Mouse (Mus musculus) MEL (cell line): ENCODE measurements around the gene Adap2.

Source experiments
- CTCF ChIP-seq, 3 experiments: IDR thresholded peaks in 2 of 3; conservative IDR thresholded peaks in 1 of 3; 2 replicates each; pipeline ENCODE4 v1.5.1; 2011 to 2012; ENCODE audit warnings: low read length in 3 of 3, low read depth in 2 of 3, mild to moderate bottlenecking in 2 of 3, improper control_type of control experiment in 1 of 3, inconsistent platforms in 1 of 3, mixed read lengths in 1 of 3, moderate library complexity in 1 of 3; ENCODE audit not compliant: control insufficient read depth in 1 of 3, insufficient read depth in 1 of 3, poor library complexity in 1 of 3, severe bottlenecking in 1 of 3
- GATA1 ChIP-seq: IDR thresholded peaks from 2 replicates; pipeline ENCODE4 v1.6.1; 2011; ENCODE audit warnings: low read depth, low read length, improper control_type of control experiment
- POLR2A ChIP-seq, 2 experiments: IDR thresholded peaks; 2 replicates each; pipeline ENCODE4 v1.6.1; 2011 to 2012; ENCODE audit warnings: low read length in 2 of 2, mild to moderate bottlenecking in 2 of 2, control low read depth in 1 of 2, improper control_type of control experiment in 1 of 2, low read depth in 1 of 2, moderate library complexity in 1 of 2; ENCODE audit not compliant: control insufficient read depth in 1 of 2, insufficient read depth in 1 of 2, poor library complexity in 1 of 2
- UBTF ChIP-seq: IDR thresholded peaks from 2 replicates; pipeline ENCODE4 v1.6.1; 2012; ENCODE audit warnings: low read depth, mild to moderate bottlenecking, inconsistent platforms, low read length, improper control_type of control experiment, moderate library complexity, borderline replicate concordance; ENCODE audit not compliant: insufficient read depth
- USF1 ChIP-seq: IDR thresholded peaks from 2 replicates; pipeline ENCODE4 v1.6.1; 2014; ENCODE audit warnings: low read depth, mild to moderate bottlenecking, inconsistent platforms, low read length, improper control_type of control experiment, moderate library complexity

GRCm38 (mm10) chr11:80156841-80157240 is 2.9 kb downstream of the Adap2 start:
- TF ChIP-seq UBTF (no peak), GATA1 (no peak), CTCF (IDR thresholded peaks at IDR 0.05 in 2 of 3, conservative IDR thresholded peaks at IDR 0.05 in 1 of 3; ENCODE audit: control insufficient read depth in 1 of 3, insufficient read depth in 1 of 3, low read depth in 2 of 3, low read length in 3 of 3, poor library complexity in 1 of 3, severe bottlenecking in 1 of 3) (no peak), POLR2A (IDR thresholded peaks at IDR 0.05; ENCODE audit: control insufficient read depth in 1 of 2, insufficient read depth in 1 of 2, low read depth in 1 of 2, low read length in 2 of 2, poor library complexity in 1 of 2) (no peak), USF1 (no peak)
